ENCODE assay signal across 20 mouse cellular contexts in the genomic region with DNA sequence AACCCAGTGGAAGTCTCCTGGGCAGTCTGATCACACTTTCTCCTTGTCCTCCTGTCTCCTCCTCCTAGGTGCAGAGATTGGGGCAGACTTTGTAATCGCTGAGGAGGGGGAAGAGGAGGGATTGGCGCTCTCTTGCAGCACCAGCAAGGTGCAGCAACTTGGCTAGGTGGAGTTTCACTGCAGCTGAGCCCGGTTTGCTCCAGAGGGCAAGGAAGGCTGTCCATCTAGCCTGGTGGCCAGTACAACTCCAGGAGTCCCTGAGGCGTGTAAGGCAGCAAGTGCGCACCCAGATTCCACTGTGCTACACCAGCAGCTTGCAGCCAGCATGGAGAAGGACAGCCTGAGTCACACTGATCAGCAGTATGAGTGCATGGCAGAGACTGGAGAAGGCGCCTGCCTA. TPM values are rescaled to one million over a fixed set of nuclear protein-coding genes. Genes with fewer than 3 reads are reported as not detected.
DNase-seq lines count a peak whose midpoint lies in the region; ATAC-seq and TF ChIP-seq lines count a peak whose summit lies in the region.
"Not testable (repeated sequence)": the region's sequence is repeated elsewhere in the genome, so short reads cannot be mapped to it uniquely, and the experiment has no call there.
"Had no signal": no experiment of that assay in that cellular context is flagged by ENCODE, and none has a peak within 500 bp of the region (broad histone marks: within the 10 kb centered on the region; RNA-seq: fewer than 3 reads in every experiment).

No protein-coding gene starts in this region.

- H3K9me3 ChIP-seq in stomach, postnatal 0 days (ENCODE audit: control insufficient read depth, low read length), result not testable (repeated sequence)

- H3K27me3 ChIP-seq in kidney, adult 2 months (replicated peaks; ENCODE audit: control insufficient read depth, insufficient read depth, low read length); stomach, postnatal 0 days (ENCODE audit: control insufficient read depth, insufficient read depth, low read length): not testable (repeated sequence)

- peak; percentile 5 for DNase-seq in MN1 (ENCODE audit: low spot score)
- DNase-seq in cerebellum, postnatal 25 days, result peak; percentile 4 to 11
- DNase-seq in gastrocnemius, postnatal 4 days (ENCODE audit: low spot score in 2 of 2), result peak; percentile 20 to 21
- DNase-seq in kidney, adult 2 months, result peak; percentile 70
- DNase-seq in kidney, postnatal 4 days, result peak; percentile 50 to 62
- DNase-seq in retina, postnatal 1 day, result peak; percentile 7
- peak; percentile 7 for DNase-seq in stomach, postnatal 0 days (ENCODE audit: low spot score)

- not testable (repeated sequence) for H3K4me1 ChIP-seq in kidney, adult 2 months (ENCODE audit: control insufficient read depth, insufficient read depth, low read length); stomach, postnatal 0 days (replicated peaks; ENCODE audit: control insufficient read depth, insufficient read depth)

- H3K27ac ChIP-seq in kidney, adult 2 months (ENCODE audit: insufficient read depth, low read depth, low read length); stomach, postnatal 0 days (replicated peaks): not testable (repeated sequence)

- H3K4me2 ChIP-seq in stomach, postnatal 0 days (replicated peaks; ENCODE audit: low read depth), result not testable (repeated sequence)

- WGBS in kidney, adult 2 months, result 52% methylated on average over 6 of the region's 6 CpGs
- WGBS in stomach, postnatal 0 days, result 35% methylated on average over 5 of the region's 6 CpGs

- TF ChIP-seq POLR2A in kidney, adult 2 months (IDR thresholded peaks at IDR 0.05; ENCODE audit: low read depth, low read length), result not testable (repeated sequence)

- H3K9ac ChIP-seq in stomach, postnatal 0 days (ENCODE audit: low read length), result not testable (repeated sequence)

- not testable (repeated sequence) for H3K4me3 ChIP-seq in kidney, adult 2 months (ENCODE audit: insufficient read depth, low read depth, low read length); stomach, postnatal 0 days (ENCODE audit: low read depth, low read length)

- TF ChIP-seq EP300 in stomach, postnatal 0 days (optimal IDR thresholded peaks at IDR 0.05), result not testable (repeated sequence)

- TF ChIP-seq CTCF in kidney, adult 2 months (conservative IDR thresholded peaks at IDR 0.05; ENCODE audit: insufficient read depth, insufficient read length, low read depth, low read length); stomach, postnatal 0 days (IDR thresholded peaks at IDR 0.05; ENCODE audit: low read depth): not testable (repeated sequence)

- peak; percentile 71 for ATAC-seq in stomach, postnatal 0 days (ENCODE audit: low FRiP score, low TSS enrichment)

- H3K36me3 ChIP-seq in kidney, adult 2 months (ENCODE audit: control insufficient read depth, insufficient read depth, low read length); stomach, postnatal 0 days (ENCODE audit: control insufficient read depth, insufficient read depth, low read length): not testable (repeated sequence)

RNA-seq across cellular contexts. Expression of a gene that starts 11.0 kb away (rescaled TPM):
- not detected for total RNA-seq in gastrocnemius, postnatal 4 days (2021)
- polyA plus RNA-seq in kidney, adult 2 months (2012; rRNA removed), result 0.30 and 0.44 TPM in 2 replicates
- polyA plus RNA-seq in stomach, postnatal 0 days (2015; fragmentation: Nextera tagmentation; extraction: Ambion mirVana), result not detected in 2 replicates
- total RNA-seq: adrenal gland, adult 8-10 months; heart, postnatal 14 days; hindbrain, postnatal 0 days; left cerebral cortex, postnatal 25 days had no signal
- polyA plus RNA-seq: CD4-positive, CD25-positive, alpha-beta regulatory T cell, adult 4 months; forebrain, embryonic 14.5 days; hindbrain, postnatal 0 days; kidney, embryonic 16.5 days; liver, embryonic 11.5 days; lung, embryonic 15.5 days; midbrain, embryonic 14.5 days; stomach, embryonic 16.5 days had no signal

RNA-seq across cellular contexts. Expression of a gene that starts 46.6 kb away (rescaled TPM):
- not detected for total RNA-seq in gastrocnemius, postnatal 4 days (2021)
- not detected in 2 replicates for polyA plus RNA-seq in kidney, adult 2 months (2012; rRNA removed)
- not detected in 2 replicates for polyA plus RNA-seq in stomach, postnatal 0 days (2015; fragmentation: Nextera tagmentation; extraction: Ambion mirVana)
- total RNA-seq: adrenal gland, adult 8-10 months; heart, postnatal 14 days; hindbrain, postnatal 0 days; layer of hippocampus, postnatal 14 days; left cerebral cortex, postnatal 25 days had no signal
- polyA plus RNA-seq: CD4-positive, CD25-positive, alpha-beta regulatory T cell, adult 4 months; forebrain, embryonic 14.5 days; hindbrain, postnatal 0 days; kidney, embryonic 16.5 days; liver, embryonic 11.5 days; lung, embryonic 15.5 days; midbrain, embryonic 14.5 days; Patski; stomach, embryonic 16.5 days had no signal

Comparison
In these comparisons a context has a peak if more than half of its experiments do, and no peak if none do; other contexts are left out.
1. DNase-seq: peak in every context shown above with its lines; median percentile 70 in kidney, adult 2 months; 56 in kidney, postnatal 4 days; 20 in gastrocnemius, postnatal 4 days; 8 in cerebellum, postnatal 25 days; 7 in retina, postnatal 1 day; 7 in stomach, postnatal 0 days; 5 in MN1.